Mouse (Mus musculus) natural killer cell, adult 2 months (primary cell): Measurements from ENCODE around the gene Brd1.
A peak's percentile ranks its signal among the peaks of the same experiment; 100 is the strongest.
"Not testable (repeated sequence)": the region's sequence is repeated elsewhere in the genome, so short reads cannot be mapped to it uniquely, and the experiment has no call there.

Experiments used
- DNase-seq, 2 experiments: peaks; one replicate each; pipeline ENCODE4 v3.0.0; 2022; ENCODE audit warnings: low spot score in 2 of 2

Gene Brd1

GRCm38 (mm10) chr15:88730717-88731116 is 3.3 kb downstream of the Brd1 start:
- DNase-seq = no peak

GRCm38 (mm10) chr15:88727204-88727603 is 6.8 kb downstream of the Brd1 start:
- DNase-seq = no peak

GRCm38 (mm10) chr15:88725036-88725435 is 9.0 kb downstream of the Brd1 start:
- DNase-seq = no peak

GRCm38 (mm10) chr15:88724311-88724710 is 9.7 kb downstream of the Brd1 start:
- DNase-seq = no peak

- no peak for DNase-seq
These were observed 10.8 kb downstream of the Brd1 start for GRCm38 (mm10) chr15:88723205-88723604.

GRCm38 (mm10) chr15:88717239-88717638 is 16.8 kb downstream of the Brd1 start:
- no peak for DNase-seq

DNA sequence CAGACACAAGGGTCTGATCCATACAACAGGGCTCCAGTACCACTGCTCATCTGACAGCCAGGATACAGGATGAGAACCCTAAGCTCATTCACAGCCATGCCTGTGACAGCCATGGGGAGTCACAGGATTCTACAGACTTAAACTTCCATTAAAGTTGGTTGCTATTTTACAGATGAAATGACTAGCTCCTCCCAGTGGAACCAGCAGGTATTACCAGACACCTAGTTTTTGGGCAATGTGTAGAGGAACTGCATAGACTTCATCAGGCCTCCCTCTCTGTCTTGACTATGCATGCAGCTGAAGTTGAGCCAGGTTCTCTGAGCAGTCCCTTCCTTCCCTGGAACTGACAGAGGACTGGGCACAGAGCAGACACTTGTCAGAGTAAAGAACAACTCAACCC is 17.7 kb downstream of the Brd1 start:
- DNase-seq = peak in 1 of 2 experiments; percentile 9

DNA sequence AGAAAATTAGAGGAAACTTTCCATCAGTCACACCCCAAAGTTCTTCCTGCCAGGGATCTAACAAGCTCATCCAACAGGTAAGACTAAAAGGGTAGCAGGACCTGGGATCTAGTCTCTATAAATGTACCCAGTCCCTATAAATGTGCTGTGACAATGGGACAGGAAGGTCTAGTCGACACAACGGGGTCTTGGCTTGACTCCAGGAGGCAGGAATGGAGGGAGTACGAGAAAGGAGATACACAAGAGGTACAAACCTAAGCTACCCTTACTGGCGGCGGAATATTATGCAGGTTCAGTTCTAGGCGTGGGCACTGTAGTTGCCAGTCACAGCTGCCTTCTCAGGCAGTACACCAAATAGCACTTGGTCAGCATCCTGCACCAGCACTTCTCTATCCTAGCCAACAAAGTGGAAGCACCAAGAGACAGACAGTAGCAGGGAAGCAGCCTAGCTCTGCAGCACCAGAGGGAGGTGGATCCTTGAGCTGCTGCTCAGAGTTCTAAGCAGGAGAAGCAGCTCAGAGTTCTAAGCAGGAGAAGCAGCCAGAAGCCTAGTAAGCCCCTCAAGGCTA is 19.9 kb downstream of the Brd1 start:
- DNase-seq = no peak

- no peak for DNase-seq
These were observed 21.5 kb downstream of the Brd1 start for GRCm38 (mm10) chr15:88712501-88712900.

DNA sequence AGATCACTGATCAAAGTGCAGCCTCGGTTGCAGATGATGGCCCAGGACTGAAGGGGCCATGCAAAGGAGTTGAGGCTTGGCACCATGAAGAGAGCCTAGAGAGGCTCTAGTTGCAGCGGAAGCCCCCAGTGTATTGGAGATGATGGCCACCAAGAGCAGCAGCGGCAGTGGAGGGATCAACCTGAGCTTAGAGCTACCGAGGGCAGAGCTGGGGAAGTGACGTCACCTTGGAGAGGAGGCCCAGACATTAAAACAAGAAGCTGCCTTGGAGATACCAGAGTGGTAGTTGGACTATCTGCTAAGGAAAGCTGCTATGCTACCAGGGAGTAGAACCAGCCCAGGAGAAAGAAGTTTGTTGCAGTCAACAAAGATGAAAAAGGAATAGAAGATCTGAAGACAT is 24.2 kb downstream of the Brd1 start:
- DNase-seq = no peak

GRCm38 (mm10) chr15:88708657-88709511 is 25.1 kb downstream of the Brd1 start:
- no peak for DNase-seq

DNA sequence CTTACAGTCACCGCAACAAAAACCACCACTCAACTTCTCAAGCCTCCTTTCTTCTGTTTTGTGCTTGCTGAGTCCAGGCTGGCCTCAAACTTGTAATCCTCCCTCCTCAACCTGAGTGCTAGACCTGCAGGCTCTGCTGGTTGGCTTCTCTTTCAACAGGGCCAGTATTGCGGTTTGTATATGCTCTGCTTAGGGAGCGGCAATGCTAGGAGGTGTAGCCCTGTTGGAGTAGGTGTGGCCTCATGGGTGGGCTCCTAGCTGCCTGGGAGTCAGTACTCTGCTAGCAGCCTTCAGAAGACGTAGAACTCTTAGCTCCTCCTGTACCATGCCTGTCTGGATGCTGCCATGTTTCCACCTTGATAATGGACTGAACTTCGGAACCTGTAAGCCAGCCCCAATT is 25.8 kb downstream of the Brd1 start:
- no peak for DNase-seq

GRCm38 (mm10) chr15:88706987-88707386 is 27.0 kb downstream of the Brd1 start:
- not testable (repeated sequence) for DNase-seq

- no peak for DNase-seq
These were observed 27.7 kb downstream of the Brd1 start for GRCm38 (mm10) chr15:88706320-88706719.

GRCm38 (mm10) chr15:88704284-88704683 is 29.7 kb downstream of the Brd1 start:
- DNase-seq = no peak

- DNase-seq = no peak
These were observed 31.5 kb downstream of the Brd1 start for GRCm38 (mm10) chr15:88702501-88702900.

GRCm38 (mm10) chr15:88700759-88701158 is 33.3 kb downstream of the Brd1 start:
- DNase-seq = no peak

GRCm38 (mm10) chr15:88699508-88699907 is 34.5 kb downstream of the Brd1 start:
- no peak for DNase-seq

DNA sequence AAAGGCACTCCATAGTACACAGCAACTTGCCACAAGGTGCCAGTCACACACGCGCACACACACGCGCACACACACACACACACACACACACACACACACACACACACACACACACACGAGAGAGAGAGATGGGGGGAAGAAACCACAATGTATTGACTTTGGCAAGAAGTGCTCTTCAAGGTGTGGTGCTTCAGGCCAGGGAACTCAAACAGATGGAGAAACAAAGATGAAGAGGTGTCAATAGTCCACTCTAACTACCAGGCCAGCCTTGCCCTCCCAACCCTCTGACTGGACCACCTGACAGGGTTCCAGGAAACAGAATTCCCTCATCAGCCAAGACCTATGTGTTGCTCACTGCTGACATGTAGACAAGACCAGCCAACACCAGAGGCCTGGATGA is 36.4 kb downstream of the Brd1 start:
- DNase-seq = no peak

DNA sequence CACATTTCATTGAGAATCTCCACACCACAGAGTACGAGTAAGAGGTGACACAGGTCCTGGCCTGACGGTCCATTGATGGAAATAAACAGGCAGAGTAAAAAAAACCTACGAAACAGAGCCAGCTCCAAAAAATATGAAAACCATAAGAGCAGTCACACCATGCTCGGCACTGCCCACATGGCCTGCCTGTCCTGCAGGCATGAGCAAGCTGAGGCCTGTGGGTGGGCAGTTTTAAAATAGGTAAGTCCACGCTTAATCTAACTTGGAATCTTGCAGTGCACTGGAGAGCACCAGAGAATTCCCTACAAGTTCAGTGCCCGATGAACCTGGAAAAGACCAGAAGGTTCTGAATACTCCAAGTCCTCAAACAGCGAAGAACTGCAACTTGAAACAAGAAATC is 38.0 kb downstream of the Brd1 start:
- DNase-seq = no peak

DNA sequence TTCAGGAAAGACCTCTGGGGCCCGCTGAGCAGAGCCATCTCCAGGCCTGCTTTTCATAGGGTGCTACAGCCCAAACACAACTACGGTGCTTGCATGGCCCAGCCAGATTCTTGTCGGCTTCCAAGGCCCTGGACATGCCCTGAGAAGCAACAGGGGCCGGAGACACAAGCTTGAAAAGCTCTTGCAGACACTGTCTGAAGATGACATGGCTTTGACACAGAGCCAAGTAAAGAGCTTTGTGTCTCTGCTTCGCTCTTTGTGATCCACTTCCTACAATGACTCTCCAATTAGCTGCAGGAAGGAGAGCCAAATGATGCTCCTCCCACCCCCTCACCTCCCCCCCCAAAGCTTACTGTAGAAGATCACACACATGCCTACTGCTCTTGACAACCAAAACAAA is 40.0 kb downstream of the Brd1 start:
- no peak for DNase-seq

- no peak for DNase-seq
These were observed 41.3 kb downstream of the Brd1 start for GRCm38 (mm10) chr15:88692720-88693119.

DNA sequence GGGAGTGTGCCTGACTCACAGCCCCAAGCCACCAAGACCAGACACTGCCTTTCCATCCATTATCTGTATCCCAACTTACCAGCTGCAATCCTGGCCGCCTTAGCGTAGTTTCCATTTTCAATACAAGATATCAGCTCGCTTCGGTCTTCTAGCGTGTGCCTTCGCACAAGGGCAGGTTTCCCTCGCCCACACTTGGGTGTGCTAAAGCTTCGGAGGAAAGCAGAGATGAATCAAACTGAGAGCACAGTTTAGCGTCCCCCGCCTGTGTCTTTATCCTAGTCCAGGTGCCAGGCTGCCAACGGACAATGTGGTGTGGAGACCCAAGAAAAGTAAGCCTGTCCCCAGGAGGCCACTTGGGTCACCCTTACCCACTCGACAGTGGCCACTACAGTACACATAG is 42.9 kb downstream of the Brd1 start:
- no peak for DNase-seq
